Mouse (Mus musculus): ENCODE data around the gene Ppp1r14a. TPM values are rescaled to one million over a fixed set of nuclear protein-coding genes. Genes with fewer than 3 reads are reported as not detected.
A peak's percentile ranks its signal among the peaks of the same experiment; 100 is the strongest.

Ppp1r14a gene
- polyA plus RNA-seq, 1 experiment = 57.4 TPM

- Histone ChIP-seq H3K36me3 (ENCODE audit: control insufficient read depth, insufficient read depth, low read length) (peaks cover 47% of the 10 kb centered on the region), H3K4me3 (ENCODE audit: low read depth, low read length) (no peak overlapping the region), H3K4me1 (ENCODE audit: control insufficient read depth, insufficient read depth, insufficient read length, low read length) (peaks cover 11% of the 10 kb centered on the region), H3K27me3 (ENCODE audit: control insufficient read depth, insufficient read depth, low read length) (no peaks in the 10 kb centered on the region), H3K27ac (ENCODE audit: insufficient read depth, low read depth, low read length) (no peak overlapping the region)
- TF ChIP-seq POLR2A (IDR thresholded peaks at IDR 0.05; ENCODE audit: low read depth, low read length) = no peak
- TF ChIP-seq CTCF (IDR thresholded peaks at IDR 0.05; ENCODE audit: extremely low read depth, insufficient read length, insufficient replicate concordance, low read depth, low read length) = no peak
These were observed 46.2 kb downstream of the Ppp1r14a start for GRCm38 (mm10) chr7:29335276-29335675.

- H3K4me3 ChIP-seq (ENCODE audit: low read depth, low read length) = no peak overlapping the region
- H3K4me1 ChIP-seq (ENCODE audit: control insufficient read depth, insufficient read depth, insufficient read length, low read length) = peaks cover 11% of the 10 kb centered on the region
- no peak for TF ChIP-seq POLR2A (IDR thresholded peaks at IDR 0.05; ENCODE audit: low read depth, low read length)
- TF ChIP-seq CTCF (IDR thresholded peaks at IDR 0.05; ENCODE audit: extremely low read depth, insufficient read length, insufficient replicate concordance, low read depth, low read length) = no peak
- WGBS = 87% methylated on average over 6 of the region's 6 CpGs
- H3K36me3 ChIP-seq (ENCODE audit: control insufficient read depth, insufficient read depth, low read length) = peaks cover 43% of the 10 kb centered on the region
- no peaks in the 10 kb centered on the region for H3K27me3 ChIP-seq (ENCODE audit: control insufficient read depth, insufficient read depth, low read length)
- no peak overlapping the region for H3K27ac ChIP-seq (ENCODE audit: insufficient read depth, low read depth, low read length)
These were observed 46.9 kb downstream of the Ppp1r14a start for GRCm38 (mm10) chr7:29335841-29336671.

GRCm38 (mm10) chr7:29336795-29337319 is 47.7 kb downstream of the Ppp1r14a start:
- WGBS = 89% methylated on average over 9 of the region's 9 CpGs
- Histone ChIP-seq H3K27ac (ENCODE audit: insufficient read depth, low read depth, low read length) (no peak overlapping the region), H3K27me3 (ENCODE audit: control insufficient read depth, insufficient read depth, low read length) (no peaks in the 10 kb centered on the region)

DNA sequence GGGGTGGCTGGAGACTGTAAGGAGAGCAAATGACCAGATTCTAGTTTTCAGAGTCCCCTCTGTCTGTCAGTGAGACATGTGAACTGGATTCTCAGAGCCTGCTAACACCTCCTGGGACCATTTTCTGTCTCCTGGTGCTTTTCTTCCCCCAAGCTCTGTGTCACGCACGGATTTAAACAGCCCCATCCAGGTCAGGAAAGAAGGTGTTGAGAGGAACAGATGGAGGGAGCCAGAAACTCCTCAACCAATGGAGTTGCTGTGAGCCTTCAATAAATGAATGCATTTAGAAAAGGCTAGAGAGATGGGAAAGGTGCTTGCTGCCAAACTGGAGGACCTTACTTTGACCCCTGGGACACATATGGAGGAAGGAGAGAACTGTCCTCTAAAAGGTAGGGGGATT is 48.7 kb downstream of the Ppp1r14a start:
- H3K4me1 ChIP-seq (ENCODE audit: control insufficient read depth, insufficient read depth, insufficient read length, low read length) = peaks cover 11% of the 10 kb centered on the region
- 0 out of 2 replicates have a peak overlapping the region, but pooled peaks have one; percentile 43 for H3K27ac ChIP-seq (ENCODE audit: insufficient read depth, low read depth, low read length)
- peaks cover 30% of the 10 kb centered on the region for H3K36me3 ChIP-seq (ENCODE audit: control insufficient read depth, insufficient read depth, low read length)
- H3K4me3 ChIP-seq (ENCODE audit: low read depth, low read length) = no peak overlapping the region
- TF ChIP-seq CTCF (IDR thresholded peaks at IDR 0.05; ENCODE audit: extremely low read depth, insufficient read length, insufficient replicate concordance, low read depth, low read length) (no peak), POLR2A (IDR thresholded peaks at IDR 0.05; ENCODE audit: low read depth, low read length) (no peak)
- WGBS = 93% methylated on average over 2 of the region's 2 CpGs
- H3K27me3 ChIP-seq (ENCODE audit: control insufficient read depth, insufficient read depth, low read length) = no peaks in the 10 kb centered on the region

More at GRCm38 (mm10) chr7:29336795-29337319, 47.7 kb downstream of the Ppp1r14a start:
- H3K4me1 ChIP-seq (ENCODE audit: control insufficient read depth, insufficient read depth, insufficient read length, low read length) = peaks cover 11% of the 10 kb centered on the region
- no peak for TF ChIP-seq POLR2A (IDR thresholded peaks at IDR 0.05; ENCODE audit: low read depth, low read length)
- no peak for TF ChIP-seq CTCF (IDR thresholded peaks at IDR 0.05; ENCODE audit: extremely low read depth, insufficient read length, insufficient replicate concordance, low read depth, low read length)
- H3K36me3 ChIP-seq (ENCODE audit: control insufficient read depth, insufficient read depth, low read length) = peaks cover 35% of the 10 kb centered on the region
- no peak overlapping the region for H3K4me3 ChIP-seq (ENCODE audit: low read depth, low read length)

DNA sequence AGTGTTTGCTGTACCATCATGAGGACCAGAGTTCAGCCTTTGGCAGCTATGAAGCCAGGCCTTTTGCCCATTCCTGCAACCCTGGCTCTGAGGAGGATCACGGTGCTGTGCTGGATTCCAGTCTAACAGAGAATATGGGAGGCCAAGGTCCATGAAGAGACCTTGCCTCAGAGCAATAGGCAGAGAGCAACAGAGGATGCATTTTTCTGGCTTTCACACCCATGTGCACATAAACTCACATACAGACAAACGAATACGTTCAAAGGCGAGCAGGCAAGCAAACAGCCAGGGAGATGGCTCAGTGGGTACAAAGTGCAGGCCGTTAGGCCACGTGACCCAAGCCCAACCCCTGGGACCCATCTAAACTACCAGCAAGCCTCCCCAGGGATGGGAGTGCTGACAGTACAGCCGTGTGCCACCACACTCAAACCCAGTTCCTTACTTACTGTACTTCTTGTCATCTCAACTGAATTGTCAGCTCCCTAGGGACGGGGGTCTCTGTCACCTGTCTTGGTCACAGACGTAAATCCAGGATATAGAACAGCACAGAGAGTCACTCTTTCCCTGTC is 49.3 kb downstream of the Ppp1r14a start:
- H3K4me1 ChIP-seq (ENCODE audit: control insufficient read depth, insufficient read depth, insufficient read length, low read length) = peaks cover 11% of the 10 kb centered on the region
- H3K36me3 ChIP-seq (ENCODE audit: control insufficient read depth, insufficient read depth, low read length) = peaks cover 28% of the 10 kb centered on the region
- no peak overlapping the region for H3K4me3 ChIP-seq (ENCODE audit: low read depth, low read length)
- 44% methylated on average over 9 of the region's 9 CpGs for WGBS
- TF ChIP-seq CTCF (IDR thresholded peaks at IDR 0.05; ENCODE audit: extremely low read depth, insufficient read length, insufficient replicate concordance, low read depth, low read length) = no peak
- TF ChIP-seq POLR2A (IDR thresholded peaks at IDR 0.05; ENCODE audit: low read depth, low read length) = no peak
- H3K27me3 ChIP-seq (ENCODE audit: control insufficient read depth, insufficient read depth, low read length) = no peaks in the 10 kb centered on the region
- peak overlapping the region; percentile 65 for H3K27ac ChIP-seq (ENCODE audit: insufficient read depth, low read depth, low read length)

GRCm38 (mm10) chr7:29338984-29339679 is 50.0 kb downstream of the Ppp1r14a start:
- H3K4me1 ChIP-seq (ENCODE audit: control insufficient read depth, insufficient read depth, insufficient read length, low read length) = peaks cover 11% of the 10 kb centered on the region
- H3K36me3 ChIP-seq (ENCODE audit: control insufficient read depth, insufficient read depth, low read length) = peaks cover 29% of the 10 kb centered on the region
- no peak overlapping the region for H3K4me3 ChIP-seq (ENCODE audit: low read depth, low read length)
- no peaks in the 10 kb centered on the region for H3K27me3 ChIP-seq (ENCODE audit: control insufficient read depth, insufficient read depth, low read length)
- peak overlapping the region; percentile 65 for H3K27ac ChIP-seq (ENCODE audit: insufficient read depth, low read depth, low read length)
- 33% methylated on average over 14 of the region's 14 CpGs for WGBS
- no peak for TF ChIP-seq CTCF (IDR thresholded peaks at IDR 0.05; ENCODE audit: extremely low read depth, insufficient read length, insufficient replicate concordance, low read depth, low read length)

DNA sequence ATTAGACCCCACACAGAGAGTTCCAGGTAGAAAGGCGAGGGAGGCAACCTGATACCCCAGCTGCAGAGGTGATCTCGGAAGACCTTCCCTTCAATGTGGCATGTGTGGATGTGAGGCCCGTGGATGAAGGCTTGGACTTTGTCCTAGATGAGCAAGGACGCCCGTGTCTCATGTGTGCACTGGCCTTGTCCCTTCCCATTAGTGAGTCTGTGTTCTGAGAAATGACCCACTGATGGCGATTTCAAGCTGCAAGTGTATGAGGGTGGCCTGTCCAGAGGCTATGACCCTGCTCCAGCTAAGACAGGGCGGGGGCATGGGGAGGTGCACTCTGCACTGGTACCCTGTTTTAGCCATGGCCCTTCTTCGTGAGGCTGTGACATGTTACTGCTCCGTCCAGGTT is 51.1 kb downstream of the Ppp1r14a start:
- Histone ChIP-seq H3K27me3 (ENCODE audit: control insufficient read depth, insufficient read depth, low read length) (no peaks in the 10 kb centered on the region), H3K4me1 (ENCODE audit: control insufficient read depth, insufficient read depth, insufficient read length, low read length) (peaks cover 11% of the 10 kb centered on the region), H3K27ac (ENCODE audit: insufficient read depth, low read depth, low read length) (no peak overlapping the region), H3K36me3 (ENCODE audit: control insufficient read depth, insufficient read depth, low read length) (peaks cover 27% of the 10 kb centered on the region), H3K4me3 (ENCODE audit: low read depth, low read length) (no peak overlapping the region)
- TF ChIP-seq CTCF (IDR thresholded peaks at IDR 0.05; ENCODE audit: extremely low read depth, insufficient read length, insufficient replicate concordance, low read depth, low read length) = no peak
- no peak for TF ChIP-seq POLR2A (IDR thresholded peaks at IDR 0.05; ENCODE audit: low read depth, low read length)
- WGBS = 91% methylated on average over 9 of the region's 9 CpGs

Measured in small intestine, adult 2 months (tissue).